Mouse (Mus musculus) stomach, embryonic 14.5 days (tissue): ENCODE data around the gene Vsig10. TPM values are rescaled to one million over a fixed set of nuclear protein-coding genes. Genes with fewer than 3 reads are reported as not detected.
"Not testable (repeated sequence)": the region's sequence is repeated elsewhere in the genome, so short reads cannot be mapped to it uniquely, and the experiment has no call there.

ENCODE experiments used
- ATAC-seq: fragments of 200-750 bp; cut with Nextera tagmentation; 2 replicates; pipeline ENCODE4 v1.8.0; 2017; ENCODE audit warnings: low read depth, moderate TSS enrichment; ENCODE audit not compliant: insufficient number of reproducible peaks, insufficient read depth, low FRiP score
- H3K27ac ChIP-seq: fragments of 300-500 bp; sonication (generic); 2 replicates; pipeline ENCODE4 v1.5.1; 2014; ENCODE audit warnings: mild to moderate bottlenecking, low read length, moderate library complexity, mixed read lengths
- H3K27me3 ChIP-seq: fragments of 300-500 bp; sonication (generic); 2 replicates; pipeline ENCODE4 v1.6.1; 2014; ENCODE audit warnings: low read length, control low read depth, mixed read lengths; ENCODE audit not compliant: control insufficient read depth, insufficient read depth
- H3K36me3 ChIP-seq: fragments of 300-500 bp; sonication (generic); 2 replicates; pipeline ENCODE4 v1.6.1; 2014; ENCODE audit warnings: mild to moderate bottlenecking, control low read depth, low read length, moderate library complexity, mixed read lengths; ENCODE audit not compliant: control insufficient read depth, insufficient read depth
- H3K4me1 ChIP-seq: fragments of 300-500 bp; sonication (generic); 2 replicates; pipeline ENCODE4 v1.6.1; 2014; ENCODE audit warnings: low read length, control low read depth, mixed read lengths; ENCODE audit not compliant: control insufficient read depth, insufficient read depth
- H3K4me2 ChIP-seq: fragments of 300-500 bp; sonication (generic); replicated peaks from 2 replicates; pipeline ENCODE4 v1.6.1; 2014; ENCODE audit warnings: low read depth, low read length, control low read depth
- H3K4me3 ChIP-seq: fragments of 300-500 bp; sonication (generic); 2 replicates; pipeline ENCODE4 v1.5.1; 2014; ENCODE audit warnings: low read depth, low read length, control low read depth
- H3K9ac ChIP-seq: fragments of 300-500 bp; sonication (generic); replicated peaks from 2 replicates; pipeline ENCODE4 v1.6.1; 2014; ENCODE audit warnings: low read depth, mild to moderate bottlenecking, control low read depth, low read length, moderate library complexity, mixed read lengths
- H3K9me3 ChIP-seq: fragments of 300-500 bp; sonication (generic); 2 replicates; pipeline ENCODE4 v1.6.1; 2016; ENCODE audit warnings: low read depth, low read length, control low read depth; ENCODE audit not compliant: control insufficient read depth
- WGBS: fragments of 180-500 bp; shearing (Covaris S2); extraction: QIAGEN DNeasy Blood & Tissue Kit; methylation state at CpG from one replicate; pipeline ENCODE4 v1.1.7; 2014; 5-methylcytosine and 5-hydroxymethylcytosine counted together
- polyA plus RNA-seq: library from polyadenylated mRNA; unstranded; fragments of >200 nt; fragmentation: Nextera tagmentation; extraction: Ambion mirVana; gene quantifications from 2 replicates; pipeline ENCODE4 v1.2.1, GENCODE M21; 2014

The Vsig10 gene
- polyA plus RNA-seq, 1 experiment from 2014 or later = 14.5 TPM

DNA sequence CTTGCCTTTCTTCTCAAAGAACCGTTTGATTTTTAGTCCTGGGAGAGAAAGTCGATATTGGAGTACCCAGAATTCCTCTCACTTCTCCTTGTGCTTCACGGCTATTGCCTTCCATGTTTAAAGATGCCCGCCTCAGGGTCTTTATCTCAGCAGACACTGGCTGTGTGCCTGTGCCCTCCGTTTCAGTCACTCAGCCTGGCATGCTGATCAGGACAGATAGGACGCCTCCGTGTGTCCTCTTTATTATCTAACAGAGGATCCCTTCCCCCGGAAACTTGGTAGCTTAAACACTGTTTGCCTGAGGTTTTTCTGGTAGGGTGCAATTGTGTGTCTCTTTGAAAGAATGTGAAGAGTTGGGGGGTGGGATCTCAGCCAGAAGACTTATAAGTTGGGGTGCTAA is 19.6 kb downstream of the Vsig10 start:
- Histone ChIP-seq H3K27me3 (no peaks in the 10 kb centered on the region), H3K36me3 (peaks cover 10% of the 10 kb centered on the region), H3K27ac (no peak overlapping the region), H3K4me2 (no peak overlapping the region), H3K4me1 (no peaks in the 10 kb centered on the region), H3K9me3 (no peaks in the 10 kb centered on the region), H3K9ac (no peak overlapping the region), H3K4me3 (no peak overlapping the region)
- ATAC-seq = no peak
- 82% methylated on average over 8 of the region's 8 CpGs for WGBS

DNA sequence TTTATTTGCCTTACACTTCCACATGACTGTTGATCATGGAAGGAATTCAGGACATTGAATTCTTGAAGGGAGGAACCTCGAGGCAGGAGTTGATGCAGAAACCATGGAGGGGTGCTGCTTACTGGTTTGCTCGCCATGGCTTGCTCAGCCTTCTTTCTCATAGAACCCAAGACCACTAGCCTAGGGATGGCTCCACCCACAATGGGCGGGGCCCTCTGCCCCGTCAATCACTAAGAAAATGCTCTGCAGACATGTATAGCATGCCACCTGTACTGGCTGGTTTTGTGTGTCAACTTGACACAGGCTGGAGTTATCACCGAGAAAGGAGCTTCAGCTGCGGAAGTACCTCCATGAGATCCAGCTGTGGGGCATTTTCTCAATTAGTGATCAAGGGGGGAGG is 21.2 kb downstream of the Vsig10 start:
- no peaks in the 10 kb centered on the region for H3K4me1 ChIP-seq
- ATAC-seq = no peak
- H3K4me3 ChIP-seq = no peak overlapping the region
- H3K27me3 ChIP-seq = no peaks in the 10 kb centered on the region
- no peak overlapping the region for H3K4me2 ChIP-seq
- H3K9me3 ChIP-seq = no peaks in the 10 kb centered on the region
- no peak overlapping the region for H3K27ac ChIP-seq
- H3K36me3 ChIP-seq = peaks cover 10% of the 10 kb centered on the region
- no peak overlapping the region for H3K9ac ChIP-seq
- WGBS = 78% methylated on average over 6 of the region's 6 CpGs

DNA sequence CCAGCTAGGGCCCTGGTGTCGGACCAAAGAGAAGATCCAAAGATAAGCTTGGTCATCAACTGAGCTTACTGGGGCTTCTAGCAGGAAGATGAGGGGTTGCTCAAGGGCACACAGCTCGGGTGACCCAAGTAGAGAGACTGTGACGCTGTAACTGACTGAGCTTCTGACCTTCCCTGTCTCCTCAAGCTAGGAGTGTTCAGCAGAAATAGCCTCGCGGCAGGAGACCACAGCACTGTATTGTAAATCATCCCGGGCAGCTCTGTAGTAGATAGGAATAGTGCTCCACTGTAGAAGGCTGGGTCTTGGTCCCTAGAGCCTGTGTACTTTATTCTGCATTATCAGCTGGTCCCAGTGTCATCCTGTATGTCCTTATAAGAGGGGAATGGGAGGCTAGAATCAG is 23.0 kb downstream of the Vsig10 start:
- Histone ChIP-seq H3K36me3 (peaks cover 4% of the 10 kb centered on the region), H3K27me3 (no peaks in the 10 kb centered on the region), H3K27ac (no peak overlapping the region), H3K4me2 (no peak overlapping the region), H3K9me3 (no peaks in the 10 kb centered on the region), H3K4me3 (no peak overlapping the region), H3K9ac (no peak overlapping the region), H3K4me1 (no peaks in the 10 kb centered on the region)
- 74% methylated on average over 6 of the region's 6 CpGs for WGBS
- ATAC-seq = no peak

DNA sequence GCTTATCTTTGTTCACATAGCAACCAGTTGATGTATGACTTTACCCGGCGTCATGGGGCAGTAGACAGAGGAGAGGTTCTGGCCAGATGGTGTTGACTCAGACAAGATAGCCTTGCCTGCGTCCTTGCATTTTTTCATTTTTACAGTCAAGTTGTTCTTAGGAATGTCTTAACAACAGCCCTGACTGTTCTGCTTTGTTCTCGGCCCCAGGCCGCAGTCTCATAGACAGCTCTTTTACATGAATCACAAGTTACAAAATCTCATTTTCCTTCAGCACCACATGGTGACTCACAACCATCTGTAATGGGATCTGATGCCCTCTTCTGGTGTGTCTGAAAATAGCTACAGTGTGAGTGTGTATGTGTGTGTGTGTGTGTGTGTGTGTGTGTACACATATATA is 25.6 kb downstream of the Vsig10 start:
- 84% methylated on average over 5 of the region's 5 CpGs for WGBS
- not testable (repeated sequence) for H3K9me3 ChIP-seq, H3K9ac ChIP-seq, ATAC-seq, H3K27me3 ChIP-seq, H3K4me2 ChIP-seq, H3K27ac ChIP-seq, H3K36me3 ChIP-seq, H3K4me3 ChIP-seq, H3K4me1 ChIP-seq

DNA sequence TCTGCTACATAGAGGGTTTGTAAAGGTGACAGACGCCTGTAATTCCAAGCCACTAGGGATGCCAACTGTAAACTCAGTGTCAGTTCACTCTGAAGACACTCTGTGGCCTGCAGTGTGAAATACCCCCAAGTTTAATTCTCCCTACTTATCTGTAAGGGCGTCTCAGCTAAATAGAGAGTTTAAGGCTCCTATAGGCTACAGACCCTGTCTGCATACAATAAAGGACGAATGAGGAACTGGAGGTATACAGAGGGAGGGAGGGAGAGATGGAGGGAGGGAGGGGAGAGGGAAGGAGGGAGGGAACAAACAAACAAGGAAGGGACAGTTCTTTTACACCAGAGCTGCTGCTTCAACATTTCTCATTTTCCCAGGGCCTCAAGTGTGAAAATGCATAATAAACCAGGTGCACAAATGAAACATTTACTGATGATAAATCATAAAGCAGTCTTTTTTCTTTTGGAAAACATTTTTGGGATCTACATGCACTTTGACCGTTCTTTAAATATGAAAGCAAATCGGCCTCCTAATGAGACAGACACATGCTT is 26.6 kb downstream of the Vsig10 start:
- Histone ChIP-seq H3K27me3 (no peaks in the 10 kb centered on the region), H3K4me2 (no peak overlapping the region), H3K4me1 (no peaks in the 10 kb centered on the region), H3K4me3 (no peak overlapping the region), H3K9me3 (no peaks in the 10 kb centered on the region), H3K27ac (no peak overlapping the region), H3K9ac (no peak overlapping the region), H3K36me3 (peaks cover 2% of the 10 kb centered on the region; the same call in 1 of the 2 replicates)
- WGBS = 76% methylated on average over 5 of the region's 5 CpGs
- ATAC-seq = no peak

DNA sequence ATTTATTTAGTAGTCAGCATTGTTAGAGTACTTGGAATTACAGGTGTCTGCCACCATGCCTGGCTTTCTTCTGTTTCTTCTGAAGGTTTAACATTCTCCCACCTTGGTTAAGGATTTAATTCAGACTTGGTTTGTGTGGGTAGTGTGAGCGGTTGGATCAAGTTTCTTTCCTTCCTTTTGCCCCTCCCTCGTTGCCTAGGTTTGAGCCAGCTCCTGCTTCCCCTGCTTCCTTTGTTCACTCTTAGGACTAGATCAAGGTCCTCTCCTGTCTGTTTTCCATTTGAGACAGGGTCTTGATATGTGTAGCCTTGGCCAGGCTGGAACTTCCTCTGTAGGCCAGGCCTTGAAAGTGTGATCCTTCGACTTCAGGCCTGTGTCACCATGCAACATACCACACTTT is 27.4 kb downstream of the Vsig10 start:
- H3K4me1 ChIP-seq = no peaks in the 10 kb centered on the region
- H3K4me2 ChIP-seq = no peak overlapping the region
- no peak overlapping the region for H3K9ac ChIP-seq
- H3K27ac ChIP-seq = no peak overlapping the region
- ATAC-seq = no peak
- no peaks in the 10 kb centered on the region for H3K9me3 ChIP-seq
- no peaks in the 10 kb centered on the region for H3K27me3 ChIP-seq
- H3K36me3 ChIP-seq = peaks cover under 1% of the 10 kb centered on the region; the same call in 1 of the 2 replicates
- 65% methylated on average over 3 of the region's 3 CpGs for WGBS
- no peak overlapping the region for H3K4me3 ChIP-seq

DNA sequence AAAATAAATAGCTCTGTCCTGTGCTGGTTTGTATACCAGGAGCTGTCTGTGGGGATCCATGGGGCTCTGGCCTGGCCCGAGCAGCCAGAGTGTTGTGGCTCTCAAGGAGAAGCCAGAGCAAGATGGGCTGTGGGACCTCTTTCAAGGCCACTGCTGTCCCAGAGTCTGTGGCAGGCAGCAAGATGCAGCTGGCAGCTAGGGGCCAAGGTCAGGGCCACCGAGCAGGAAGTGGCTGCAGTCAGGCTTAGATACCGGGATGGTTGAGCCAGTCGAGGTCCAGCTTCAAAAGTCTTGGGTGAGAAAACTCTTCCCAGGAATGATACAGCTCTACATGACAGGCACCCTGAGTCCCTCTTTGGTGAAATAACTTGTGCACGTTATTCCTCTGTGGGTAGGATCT is 28.1 kb downstream of the Vsig10 start:
- Histone ChIP-seq H3K9ac (no peak overlapping the region), H3K36me3 (no peaks in the 10 kb centered on the region), H3K4me2 (no peak overlapping the region), H3K4me1 (no peaks in the 10 kb centered on the region), H3K4me3 (no peak overlapping the region), H3K27me3 (no peaks in the 10 kb centered on the region), H3K9me3 (no peaks in the 10 kb centered on the region), H3K27ac (no peak overlapping the region)
- ATAC-seq = no peak
- WGBS = 73% methylated on average over 5 of the region's 5 CpGs

DNA sequence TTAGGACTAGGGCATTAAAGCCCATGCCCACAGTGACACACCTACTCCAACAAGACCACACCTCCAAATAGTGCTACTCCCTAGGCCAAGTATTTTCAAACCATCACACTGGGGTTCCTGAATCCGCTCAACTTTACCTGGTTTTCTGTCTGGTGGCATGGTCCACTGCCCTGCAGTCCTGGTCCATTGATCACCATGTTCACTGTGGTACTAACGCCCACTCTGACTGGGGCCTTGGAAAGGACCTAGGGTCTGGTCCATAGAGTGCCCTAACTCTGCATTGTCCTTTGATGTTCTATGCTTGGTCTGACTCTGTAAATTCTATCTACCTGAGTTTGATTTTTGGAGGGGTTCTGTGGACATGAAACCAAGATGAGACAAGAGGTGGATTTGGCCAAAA is 29.0 kb downstream of the Vsig10 start:
- no peak for ATAC-seq

DNA sequence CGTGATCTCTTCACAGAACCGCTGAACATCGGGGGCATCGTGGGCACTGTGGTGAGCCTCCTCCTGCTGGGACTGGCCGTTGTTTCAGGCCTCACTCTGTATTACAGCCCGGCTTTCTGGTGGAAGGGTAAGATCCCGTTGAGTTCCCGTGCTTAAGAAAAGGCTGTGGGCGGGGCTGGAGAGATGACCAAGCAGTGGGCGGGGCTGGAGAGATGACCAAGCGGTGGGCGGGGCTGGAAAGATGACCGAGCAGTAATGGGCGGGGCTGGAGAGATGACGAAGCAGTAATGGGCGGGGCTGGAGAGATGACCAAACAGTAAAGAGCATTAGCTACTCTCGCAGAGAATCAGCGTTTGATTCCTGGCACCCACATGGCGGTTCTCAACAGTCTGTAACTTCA is 29.4 kb downstream of the Vsig10 start:
- Histone ChIP-seq H3K9ac (no peak overlapping the region), H3K9me3 (no peaks in the 10 kb centered on the region), H3K4me1 (no peaks in the 10 kb centered on the region), H3K4me2 (no peak overlapping the region), H3K27ac (no peak overlapping the region), H3K4me3 (no peak overlapping the region), H3K27me3 (no peaks in the 10 kb centered on the region), H3K36me3 (peaks cover 6% of the 10 kb centered on the region; the same call in 1 of the 2 replicates)
- WGBS = 36% methylated on average over 19 of the region's 19 CpGs
- peak; percentile 46; the same call in 1 of the 2 replicates for ATAC-seq

More for the DNA sequence above, 29.0 kb downstream of the Vsig10 start:
- Histone ChIP-seq H3K9ac (no peak overlapping the region), H3K27me3 (no peaks in the 10 kb centered on the region), H3K4me3 (no peak overlapping the region), H3K27ac (no peak overlapping the region), H3K4me1 (no peaks in the 10 kb centered on the region), H3K9me3 (no peaks in the 10 kb centered on the region), H3K36me3 (peaks cover 4% of the 10 kb centered on the region; the same call in 1 of the 2 replicates), H3K4me2 (no peak overlapping the region)
- WGBS = 98% methylated on average over 2 of the region's 2 CpGs
